Mouse (Mus musculus): ENCODE data around the gene Cinp.

- TF ChIP-seq CTCF (IDR thresholded peaks at IDR 0.05; ENCODE audit: control insufficient read depth, insufficient read depth, insufficient replicate concordance, low read depth, low read length) (no peak), POLR2A (IDR thresholded peaks at IDR 0.05; ENCODE audit: control insufficient read depth, low read depth, low read length) (no peak)
Observed at GRCm38 (mm10) chr12:110841731-110842493, 47.0 kb downstream of the Cinp start.
